Mouse (Mus musculus) heart, adult 2 months (tissue): ENCODE results near the gene Stambpl1.

Experiments
- CTCF ChIP-seq: fragments of 200-600 bp; IDR thresholded peaks from 2 replicates; pipeline ENCODE4 v1.8.1; 2022; ENCODE audit warnings: antibody characterized with exemption, mild to moderate bottlenecking, moderate library complexity
- EP300 ChIP-seq: fragments of 200-500 bp; IDR thresholded peaks from 2 replicates; pipeline ENCODE4 v1.6.1; 2011; ENCODE audit warnings: low read depth, low read length, control low read depth; ENCODE audit not compliant: insufficient read depth
- POLR2A ChIP-seq: fragments of 200-500 bp; IDR thresholded peaks from 2 replicates; pipeline ENCODE4 v1.6.1; 2011; ENCODE audit warnings: mild to moderate bottlenecking, low read depth, low read length, control low read depth; ENCODE audit not compliant: insufficient read depth

- TF ChIP-seq POLR2A (no peak), EP300 (no peak), CTCF (no peak)
Observed at GRCm38 (mm10) chr19:34169121-34169520, 22.9 kb upstream of the Stambpl1 start.
